Mouse (Mus musculus) brain, embryonic 14.5 days (tissue): ENCODE data around the gene Dyrk1a. TPM values are rescaled to one million over a fixed set of nuclear protein-coding genes. Genes with fewer than 3 reads are reported as not detected.

Source experiments
- DNase-seq: peaks from one replicate; pipeline ENCODE4 v3.0.0-alpha.2; 2011; ENCODE audit warnings: low read depth
- CTCF ChIP-seq: fragments of 200-500 bp; IDR thresholded peaks from 2 replicates; pipeline ENCODE4 v1.5.1; 2012; ENCODE audit warnings: inconsistent platforms, mild to moderate bottlenecking, moderate library complexity, borderline replicate concordance; ENCODE audit not compliant: insufficient read depth, insufficient read length; ENCODE audit errors: extremely low read depth
- POLR2A ChIP-seq: fragments of 200-500 bp; IDR thresholded peaks from 2 replicates; pipeline ENCODE4 v1.6.1; 2012; ENCODE audit warnings: mild to moderate bottlenecking, inconsistent platforms, borderline replicate concordance; ENCODE audit not compliant: poor library complexity, insufficient read depth, insufficient read length, severe bottlenecking; ENCODE audit errors: extremely low read depth
- polyA plus RNA-seq: library from polyadenylated mRNA; depleted of rRNA; stranded (reverse); fragments of >200 nt; gene quantifications from 2 replicates; pipeline ENCODE4 v1.2.3, GENCODE M21; 2012

Gene Dyrk1a
- polyA plus RNA-seq, 1 experiment, result 57.3 TPM

GRCm38 (mm10) chr16:94719488-94719887, 149.7 kb downstream of the Dyrk1a start:
- no peak for DNase-seq
- TF ChIP-seq POLR2A (no peak), CTCF (no peak)

- TF ChIP-seq CTCF, result no peak
- no peak for TF ChIP-seq POLR2A
- DNase-seq, result no peak
Measured at GRCm38 (mm10) chr16:94720476-94721153, 150.8 kb downstream of the Dyrk1a start.

- TF ChIP-seq CTCF (no peak), POLR2A (no peak)
Measured at GRCm38 (mm10) chr16:94721549-94722006, 151.8 kb downstream of the Dyrk1a start.

GRCm38 (mm10) chr16:94722936-94723335, 153.1 kb downstream of the Dyrk1a start:
- DNase-seq, result no peak
- TF ChIP-seq POLR2A (no peak), CTCF (no peak)

More at GRCm38 (mm10) chr16:94721549-94722006, 151.8 kb downstream of the Dyrk1a start:
- no peak for DNase-seq

- TF ChIP-seq POLR2A (peak; percentile 69; the same call in 1 of the 2 replicates), CTCF (no peak)
- peak; percentile 97 for DNase-seq
Measured at GRCm38 (mm10) chr16:94724061-94724596, 154.3 kb downstream of the Dyrk1a start.

- no peak for TF ChIP-seq POLR2A
- TF ChIP-seq CTCF, result no peak
- peak; percentile 80 for DNase-seq
Measured at GRCm38 (mm10) chr16:94724747-94725211, 155.0 kb downstream of the Dyrk1a start.

- DNase-seq, result no peak
- TF ChIP-seq CTCF (peak; percentile 24; the same call in 1 of the 2 replicates), POLR2A (no peak)
Measured at GRCm38 (mm10) chr16:94729236-94729635, 159.4 kb downstream of the Dyrk1a start.

GRCm38 (mm10) chr16:94731027-94731426, 161.2 kb downstream of the Dyrk1a start:
- DNase-seq, result no peak
- no peak for TF ChIP-seq CTCF

- TF ChIP-seq CTCF (peak; percentile 2; the same call in 1 of the 2 replicates), POLR2A (no peak)
- DNase-seq, result no peak
Measured at GRCm38 (mm10) chr16:94735472-94735871, 165.7 kb downstream of the Dyrk1a start.

- TF ChIP-seq CTCF, result no peak
- no peak for TF ChIP-seq POLR2A
Measured at GRCm38 (mm10) chr16:94736462-94737358, 166.9 kb downstream of the Dyrk1a start.

GRCm38 (mm10) chr16:94737359-94737687, 167.5 kb downstream of the Dyrk1a start:
- no peak for TF ChIP-seq POLR2A
- TF ChIP-seq CTCF, result no peak
- DNase-seq, result no peak

More at GRCm38 (mm10) chr16:94736462-94737358, 166.9 kb downstream of the Dyrk1a start:
- no peak for DNase-seq
